Comparison of ENCODE assay signal across 10 mouse cellular contexts in genomic region chr1:133083942-133084625, GRCm38 (mm10). TPM values are rescaled to one million over a fixed set of nuclear protein-coding genes. Genes with fewer than 3 reads are reported as not detected.
DNase-seq lines count a peak whose midpoint lies in the region; ATAC-seq lines count a peak whose summit lies in the region.
"Had no signal": no experiment of that assay in that cellular context is flagged by ENCODE, and none has a peak within 500 bp of the region (broad histone marks: within the 10 kb centered on the region; RNA-seq: fewer than 3 reads in every experiment).

No protein-coding gene starts in this region.

- H3K4me2 ChIP-seq in kidney, embryonic 14.5 days (replicated peaks; ENCODE audit: low read depth, low read length) = no peak overlapping the region
- peak overlapping the region; percentile 52 for H3K4me2 ChIP-seq in liver, embryonic 12.5 days
- H3K4me2 ChIP-seq: neural tube, embryonic 13.5 days had no signal

- H3K27ac ChIP-seq in kidney, embryonic 14.5 days (ENCODE audit: low read depth, low read length) = no peak overlapping the region
- peak overlapping the region; percentile 41; the same call in 1 of the 2 replicates for H3K27ac ChIP-seq in liver, embryonic 12.5 days
- H3K27ac ChIP-seq: neural tube, embryonic 13.5 days had no signal

- DNase-seq in kidney, adult 11 months = no peak
- peak; percentile 79 for DNase-seq in gastrocnemius, postnatal 25 days
- peak; percentile 82 to 85 for DNase-seq in spleen, postnatal 36 days (ENCODE audit: low spot score in 2 of 2)
- no peak for DNase-seq in embryo, embryonic 11 days
- DNase-seq in left cerebral cortex, postnatal 14 days (ENCODE audit: low spot score in 2 of 2) = no peak

- H3K36me3 ChIP-seq in kidney, embryonic 14.5 days (ENCODE audit: control insufficient read depth, insufficient read depth, low read length) = peaks cover 4% of the 10 kb centered on the region; the same call in 1 of the 2 replicates
- H3K36me3 ChIP-seq in liver, embryonic 12.5 days = 0 out of 2 replicates have a peak, but pooled peaks cover 6% of the 10 kb centered on the region

- no peak overlapping the region for H3K9ac ChIP-seq in kidney, embryonic 14.5 days (ENCODE audit: low read depth, low read length)
- H3K9ac ChIP-seq in liver, embryonic 12.5 days = peak overlapping the region; percentile 19; the same call in 1 of the 2 replicates
- H3K9ac ChIP-seq: neural tube, embryonic 13.5 days had no signal

- 70% methylated on average over 11 of the region's 11 CpGs for WGBS in kidney, embryonic 14.5 days
- 36% methylated on average over 11 of the region's 11 CpGs for WGBS in liver, embryonic 12.5 days (ENCODE audit: insufficient replicate concordance)

- H3K27me3 ChIP-seq in kidney, embryonic 14.5 days (ENCODE audit: control insufficient read depth, insufficient read depth, low read length) = no peaks in the 10 kb centered on the region; the same call in 1 of the 2 replicates
- H3K27me3 ChIP-seq in liver, embryonic 12.5 days (replicated peaks) = peaks cover 9% of the 10 kb centered on the region; the same call in 1 of the 2 replicates

- no peak overlapping the region for H3K4me3 ChIP-seq in kidney, embryonic 14.5 days (ENCODE audit: low read length)
- no peak overlapping the region for H3K4me3 ChIP-seq in liver, embryonic 12.5 days
- H3K4me3 ChIP-seq: neural tube, embryonic 13.5 days had no signal

- 0 out of 2 replicates have a peak, but pooled peaks cover 10% of the 10 kb centered on the region for H3K4me1 ChIP-seq in kidney, embryonic 14.5 days (ENCODE audit: control insufficient read depth, insufficient read depth, low read length)
- peaks cover 27% of the 10 kb centered on the region for H3K4me1 ChIP-seq in liver, embryonic 12.5 days

- intact Hi-C loops in left cerebral cortex, postnatal 14 days (cut with DNase I) = no loop called here

- no peaks in the 10 kb centered on the region for H3K9me3 ChIP-seq in kidney, embryonic 14.5 days (ENCODE audit: control insufficient read depth, low read length)
- H3K9me3 ChIP-seq in liver, embryonic 12.5 days (replicated peaks) = no peaks in the 10 kb centered on the region
- H3K9me3 ChIP-seq: neural tube, embryonic 13.5 days had no signal

- ATAC-seq in kidney, embryonic 14.5 days (ENCODE audit: low FRiP score, low TSS enrichment) = peak; percentile 33; the same call in 1 of the 2 replicates
- peak; percentile 79 for ATAC-seq in liver, embryonic 12.5 days
- no peak for ATAC-seq in activated CD4-positive, CD25-positive, alpha-beta regulatory T cell, adult 4 months
- ATAC-seq: forebrain, embryonic 14.5 days had no signal

RNA-seq across cellular contexts. Expression of gene Pik3c2b, which starts 38.6 kb away (rescaled TPM):
- 6.3 and 9.1 TPM in 2 replicates for polyA plus RNA-seq in kidney, embryonic 14.5 days (2014; fragmentation: Nextera tagmentation; extraction: Ambion mirVana)
- total RNA-seq in gastrocnemius, postnatal 25 days (2021) = 10 to 100 TPM; 10.8 to 12.0 TPM
- polyA plus RNA-seq in liver, embryonic 12.5 days (2016; fragmentation: Nextera tagmentation; extraction: Ambion mirVana) = 1.8 and 1.9 TPM in 2 replicates
- polyA plus RNA-seq in activated CD4-positive, CD25-positive, alpha-beta regulatory T cell, adult 4 months (2017; shearing (Covaris generic)) = under 1 TPM; 0.66 to 0.68 TPM
- 10 to 100 TPM; 17.2 to 18.8 TPM for total RNA-seq in left cerebral cortex, postnatal 14 days (2021)

RNA-seq across cellular contexts. Expression of gene Ppp1r15b, which starts 46.9 kb away (rescaled TPM):
- polyA plus RNA-seq in kidney, embryonic 14.5 days (2014; fragmentation: Nextera tagmentation; extraction: Ambion mirVana) = 17.9 and 49.4 TPM in 2 replicates
- 10 to 100 TPM; 14.5 to 17.3 TPM for total RNA-seq in gastrocnemius, postnatal 25 days (2021)
- 60.8 and 63.8 TPM in 2 replicates for polyA plus RNA-seq in liver, embryonic 12.5 days (2016; fragmentation: Nextera tagmentation; extraction: Ambion mirVana)
- polyA plus RNA-seq in activated CD4-positive, CD25-positive, alpha-beta regulatory T cell, adult 4 months (2017; shearing (Covaris generic)) = 10 to 100 TPM; 21.7 to 22.4 TPM
- 10 to 100 TPM; 45.5 to 46.8 TPM for total RNA-seq in left cerebral cortex, postnatal 14 days (2021)

RNA-seq across cellular contexts. Expression of gene Mdm4, which starts 53.7 kb away (rescaled TPM):
- polyA plus RNA-seq in kidney, embryonic 14.5 days (2014; fragmentation: Nextera tagmentation; extraction: Ambion mirVana) = 36.0 and 57.6 TPM in 2 replicates
- 10 to 100 TPM; 26.6 to 29.2 TPM for total RNA-seq in gastrocnemius, postnatal 25 days (2021)
- polyA plus RNA-seq in liver, embryonic 12.5 days (2016; fragmentation: Nextera tagmentation; extraction: Ambion mirVana) = 24.9 and 26.2 TPM in 2 replicates
- polyA plus RNA-seq in activated CD4-positive, CD25-positive, alpha-beta regulatory T cell, adult 4 months (2017; shearing (Covaris generic)) = 100 to 1,000 TPM in 1 of 2 experiments, 10 to 100 TPM in 1; 84.8 to 102 TPM
- total RNA-seq in left cerebral cortex, postnatal 14 days (2021) = 10 to 100 TPM; 79.1 to 80.6 TPM

Comparison
In these comparisons a context has a peak if more than half of its experiments do, and no peak if none do; other contexts are left out.
1. DNase-seq: peak in gastrocnemius, postnatal 25 days (single experiment) and spleen, postnatal 36 days (2 of 2); none in kidney, adult 11 months (single experiment), embryo, embryonic 11 days (single experiment) and left cerebral cortex, postnatal 14 days (0 of 2).